ENCODE assay signal across 39 mouse cellular contexts in genomic region chr6:16931059-16931458, GRCm38 (mm10). TPM values are rescaled to one million over a fixed set of nuclear protein-coding genes. Genes with fewer than 3 reads are reported as not detected.
"Had no signal": no experiment of that assay in that cellular context is flagged by ENCODE, and none has a peak within 500 bp of the region (broad histone marks: within the 10 kb centered on the region; RNA-seq: fewer than 3 reads in every experiment).

No protein-coding gene starts in this region.

- H3K4me2 ChIP-seq: heart, embryonic 11.5 days; heart, embryonic 12.5 days; heart, embryonic 13.5 days; heart, embryonic 15.5 days; hindbrain, embryonic 12.5 days; hindbrain, embryonic 13.5 days; hindbrain, embryonic 14.5 days; hindbrain, embryonic 15.5 days; intestine, embryonic 15.5 days; kidney, embryonic 15.5 days had no signal

- H3K9me3 ChIP-seq: heart, embryonic 10.5 days; heart, embryonic 12.5 days; heart, embryonic 13.5 days; heart, embryonic 15.5 days; hindbrain, embryonic 10.5 days; hindbrain, embryonic 12.5 days; hindbrain, embryonic 13.5 days; hindbrain, embryonic 15.5 days; intestine, embryonic 15.5 days; kidney, embryonic 15.5 days had no signal

- H3K4me1 ChIP-seq: heart, embryonic 10.5 days; heart, embryonic 12.5 days; heart, embryonic 13.5 days; heart, embryonic 15.5 days; hindbrain, embryonic 10.5 days; hindbrain, embryonic 12.5 days; hindbrain, embryonic 13.5 days; hindbrain, embryonic 15.5 days; intestine, embryonic 15.5 days; kidney, embryonic 15.5 days had no signal

- H3K36me3 ChIP-seq: heart, embryonic 10.5 days; heart, embryonic 12.5 days; heart, embryonic 13.5 days; heart, embryonic 15.5 days; hindbrain, embryonic 10.5 days; hindbrain, embryonic 12.5 days; hindbrain, embryonic 13.5 days; hindbrain, embryonic 15.5 days; intestine, embryonic 15.5 days; kidney, embryonic 15.5 days had no signal

- ATAC-seq: hindbrain, embryonic 16.5 days; hindbrain, postnatal 0 days; inflammation-experienced regulatory T-cells, adult 6 months; intestine, embryonic 15.5 days; intestine, embryonic 16.5 days; intestine, postnatal 0 days had no signal

- H3K27ac ChIP-seq: heart, embryonic 10.5 days; heart, embryonic 13.5 days; heart, embryonic 15.5 days; hindbrain, embryonic 10.5 days; hindbrain, embryonic 12.5 days; hindbrain, embryonic 13.5 days; hindbrain, embryonic 14.5 days; hindbrain, embryonic 15.5 days; hindbrain, postnatal 0 days; intestine, embryonic 15.5 days; kidney, embryonic 15.5 days; kidney, postnatal 0 days; layer of hippocampus, adult 2 months had no signal

- H3K4me3 ChIP-seq: heart, embryonic 10.5 days; heart, embryonic 12.5 days; heart, embryonic 13.5 days; heart, embryonic 15.5 days; hindbrain, embryonic 10.5 days; hindbrain, embryonic 12.5 days; hindbrain, embryonic 13.5 days; hindbrain, embryonic 15.5 days; intestine, embryonic 15.5 days; kidney, embryonic 15.5 days; layer of hippocampus, adult 2 months had no signal

- DNase-seq: heart, postnatal 10 days; heart, postnatal 14 days; heart, postnatal 36 days; heart, postnatal 4 days; kidney, adult 11 months; kidney, adult 18-20 months; kidney, adult 2 months; kidney, adult 8-10 months; kidney, adult 9 months; kidney, postnatal 10 days; kidney, postnatal 14 days; kidney, postnatal 25 days; kidney, postnatal 36 days; kidney, postnatal 4 days; layer of hippocampus, adult 9-11 months; layer of hippocampus, postnatal 36 days had no signal

- H3K27me3 ChIP-seq: heart, embryonic 12.5 days; heart, embryonic 13.5 days; heart, embryonic 15.5 days; hindbrain, embryonic 12.5 days; hindbrain, embryonic 13.5 days; hindbrain, embryonic 15.5 days; intestine, embryonic 15.5 days; kidney, embryonic 15.5 days had no signal

- H3K9ac ChIP-seq: heart, embryonic 12.5 days; heart, embryonic 13.5 days; heart, embryonic 15.5 days; hindbrain, embryonic 12.5 days; hindbrain, embryonic 13.5 days; hindbrain, embryonic 14.5 days; hindbrain, embryonic 15.5 days; intestine, embryonic 15.5 days; kidney, embryonic 15.5 days had no signal

RNA-seq across cellular contexts. Expression of gene Tfec, which starts 32.8 kb away (rescaled TPM):
- total RNA-seq: layer of hippocampus, adult 18-20 months; layer of hippocampus, adult 2 months; layer of hippocampus, postnatal 14 days; layer of hippocampus, postnatal 25 days; layer of hippocampus, postnatal 36 days; left cerebral cortex, adult 18-20 months had no signal
- polyA plus RNA-seq: hindbrain, postnatal 0 days; inflammation-experienced regulatory T-cells, adult 6 months had no signal
